Mouse (Mus musculus): ENCODE data around the gene Slc5a8. TPM values are rescaled to one million over a fixed set of nuclear protein-coding genes. Genes with fewer than 3 reads are reported as not detected.

Gene Slc5a8
- not detected for total RNA-seq (2021)

- DNase-seq (ENCODE audit: low spot score) = no peak
- intact Hi-C loops (cut with DNase I) = no loop called here
These were observed at the start of gene Slc5a8 for GRCm38 (mm10) chr10:88885632-88886090. Gene Slc5a8 (plus strand): TSS chr10:88885992.

- DNase-seq (ENCODE audit: low spot score) = no peak
- intact Hi-C loops (cut with DNase I) = no loop called here
These were observed 36.8 kb upstream of the Slc5a8 start for GRCm38 (mm10) chr10:88848876-88849476.

- intact Hi-C loops (cut with DNase I) = no loop called here
- no peak for DNase-seq (ENCODE audit: low spot score)
These were observed 35.8 kb upstream of the Slc5a8 start for GRCm38 (mm10) chr10:88849976-88850375.

- DNase-seq (ENCODE audit: low spot score) = no peak
- intact Hi-C loops (cut with DNase I) = no loop called here
These were observed 32.5 kb upstream of the Slc5a8 start for GRCm38 (mm10) chr10:88853326-88853725.

- intact Hi-C loops (cut with DNase I) = no loop called here
- no peak for DNase-seq (ENCODE audit: low spot score)
These were observed 24.9 kb upstream of the Slc5a8 start for GRCm38 (mm10) chr10:88860911-88861310.

GRCm38 (mm10) chr10:88861416-88861815 lies 24.4 kb upstream of the Slc5a8 start:
- intact Hi-C loops (cut with DNase I) = no loop called here

GRCm38 (mm10) chr10:88862293-88862692 lies 23.5 kb upstream of the Slc5a8 start:
- no peak for DNase-seq (ENCODE audit: low spot score)
- intact Hi-C loops (cut with DNase I) = no loop called here

More at GRCm38 (mm10) chr10:88861416-88861815, 24.4 kb upstream of the Slc5a8 start:
- no peak for DNase-seq (ENCODE audit: low spot score)

- no peak for DNase-seq (ENCODE audit: low spot score)
- intact Hi-C loops (cut with DNase I) = no loop called here
These were observed 19.8 kb upstream of the Slc5a8 start for GRCm38 (mm10) chr10:88866017-88866416.

- no peak for DNase-seq (ENCODE audit: low spot score)
- intact Hi-C loops (cut with DNase I) = no loop called here
These were observed 10.9 kb upstream of the Slc5a8 start for GRCm38 (mm10) chr10:88874870-88875269.

GRCm38 (mm10) chr10:88877421-88877820 lies 8.4 kb upstream of the Slc5a8 start:
- intact Hi-C loops (cut with DNase I) = no loop called here

GRCm38 (mm10) chr10:88883721-88884120 lies 2.1 kb upstream of the Slc5a8 start:
- DNase-seq (ENCODE audit: low spot score) = no peak
- intact Hi-C loops (cut with DNase I) = no loop called here

More at GRCm38 (mm10) chr10:88877421-88877820, 8.4 kb upstream of the Slc5a8 start:
- DNase-seq (ENCODE audit: low spot score) = no peak

GRCm38 (mm10) chr10:88884836-88885235 lies 956 bp upstream of the Slc5a8 start:
- intact Hi-C loops (cut with DNase I) = no loop called here
- no peak for DNase-seq (ENCODE audit: low spot score)

GRCm38 (mm10) chr10:88886114-88886513 lies 322 bp downstream of the Slc5a8 start:
- no peak for DNase-seq (ENCODE audit: low spot score)
- intact Hi-C loops (cut with DNase I) = no loop called here

GRCm38 (mm10) chr10:88888376-88888775 lies 2.6 kb downstream of the Slc5a8 start:
- intact Hi-C loops (cut with DNase I) = no loop called here
- DNase-seq (ENCODE audit: low spot score) = no peak

- DNase-seq (ENCODE audit: low spot score) = no peak
- intact Hi-C loops (cut with DNase I) = loop anchor here (5.0 kb wide), 1 partner anchor 349 kb away; no protein-coding TSS in a partner anchor
These were observed 5.6 kb downstream of the Slc5a8 start for GRCm38 (mm10) chr10:88891410-88891809.

- intact Hi-C loops (cut with DNase I) = loop anchor here (5.0 kb wide), 1 partner anchor 350 kb away; no protein-coding TSS in a partner anchor
- DNase-seq (ENCODE audit: low spot score) = no peak
These were observed 6.8 kb downstream of the Slc5a8 start for GRCm38 (mm10) chr10:88892560-88893087.

- intact Hi-C loops (cut with DNase I) = no loop called here
- no peak for DNase-seq (ENCODE audit: low spot score)
These were observed 11.2 kb downstream of the Slc5a8 start for GRCm38 (mm10) chr10:88897032-88897431.

GRCm38 (mm10) chr10:88949649-88950296 lies 64.0 kb downstream of the Slc5a8 start:
- intact Hi-C loops (cut with DNase I) = no loop called here
- DNase-seq (ENCODE audit: low spot score) = no peak

GRCm38 (mm10) chr10:88950297-88950653 lies 64.5 kb downstream of the Slc5a8 start:
- DNase-seq (ENCODE audit: low spot score) = no peak
- intact Hi-C loops (cut with DNase I) = no loop called here

- DNase-seq (ENCODE audit: low spot score) = no peak
- intact Hi-C loops (cut with DNase I) = no loop called here
These were observed 75.0 kb downstream of the Slc5a8 start for GRCm38 (mm10) chr10:88960791-88961190.

GRCm38 (mm10) chr10:88968586-88968985 lies 82.8 kb downstream of the Slc5a8 start:
- no peak for DNase-seq (ENCODE audit: low spot score)
- intact Hi-C loops (cut with DNase I) = no loop called here
